Mouse (Mus musculus): ENCODE measurements around the gene Olfr558.

GRCm38 (mm10) chr7:102737705-102738104 is 35.7 kb downstream of the Olfr558 start:
- peak; percentile 2; the same call in 1 of the 2 replicates for TF ChIP-seq CTCF (IDR thresholded peaks at IDR 0.05; ENCODE audit: low read depth)
- no peak for TF ChIP-seq EP300 (IDR thresholded peaks at IDR 0.05; ENCODE audit: low read depth)
